Mouse (Mus musculus) heart, embryonic 11.5 days (tissue): Measurements from ENCODE around the gene Phc2. TPM values are rescaled to one million over a fixed set of nuclear protein-coding genes. Genes with fewer than 3 reads are reported as not detected.

Experiments
- ATAC-seq: fragments of 200-750 bp; cut with Nextera tagmentation; replicated peaks from 2 replicates; pipeline ENCODE4 v1.8.0; 2017; ENCODE audit warnings: moderate library complexity; ENCODE audit not compliant: insufficient number of reproducible peaks, low FRiP score, low TSS enrichment
- H3K27ac ChIP-seq: fragments of 300-500 bp; sonication (generic); 2 replicates; pipeline ENCODE4 v1.5.1; 2014; ENCODE audit warnings: mild to moderate bottlenecking, low read depth, low read length
- H3K27me3 ChIP-seq: fragments of 300-500 bp; sonication (generic); 2 replicates; pipeline ENCODE4 v1.6.1; 2014; ENCODE audit warnings: mild to moderate bottlenecking, low read length, mixed read lengths; ENCODE audit not compliant: control insufficient read depth, insufficient read depth
- H3K36me3 ChIP-seq: fragments of 300-500 bp; sonication (generic); 2 replicates; pipeline ENCODE4 v1.6.1; 2014; ENCODE audit warnings: mild to moderate bottlenecking, low read length, moderate library complexity, mixed read lengths; ENCODE audit not compliant: control insufficient read depth, insufficient read depth
- H3K4me1 ChIP-seq: fragments of 300-500 bp; sonication (generic); 2 replicates; pipeline ENCODE4 v1.6.1; 2014; ENCODE audit warnings: low read length; ENCODE audit not compliant: control insufficient read depth, insufficient read depth
- H3K4me2 ChIP-seq: fragments of 300-500 bp; sonication (generic); 2 replicates; pipeline ENCODE4 v1.6.1; 2014; ENCODE audit warnings: mild to moderate bottlenecking, moderate library complexity
- H3K4me3 ChIP-seq: fragments of 300-500 bp; sonication (generic); 2 replicates; pipeline ENCODE4 v1.5.1; 2014; ENCODE audit warnings: low read depth, low read length
- H3K9ac ChIP-seq: fragments of 300-500 bp; sonication (generic); 2 replicates; pipeline ENCODE4 v1.6.1; 2014; ENCODE audit warnings: mild to moderate bottlenecking, low read depth, low read length, moderate library complexity
- H3K9me3 ChIP-seq: fragments of 300-500 bp; sonication (generic); replicated peaks from 2 replicates; pipeline ENCODE4 v1.6.1; 2016; ENCODE audit warnings: low read length; ENCODE audit not compliant: control insufficient read depth
- WGBS: fragments of 180-500 bp; shearing (Covaris S2); extraction: QIAGEN DNeasy Blood & Tissue Kit; methylation state at CpG from one replicate; pipeline ENCODE4 v1.1.7; 2014; ENCODE audit not compliant: insufficient replicate concordance; 5-methylcytosine and 5-hydroxymethylcytosine counted together
- polyA plus RNA-seq: library from polyadenylated mRNA; unstranded; fragments of >200 nt; fragmentation: Nextera tagmentation; extraction: Ambion mirVana; gene quantifications from 2 replicates; pipeline ENCODE4 v1.2.1, GENCODE M21; 2014

Gene Phc2
- polyA plus RNA-seq, 1 experiment from 2014 or later = 30.8 TPM

DNA sequence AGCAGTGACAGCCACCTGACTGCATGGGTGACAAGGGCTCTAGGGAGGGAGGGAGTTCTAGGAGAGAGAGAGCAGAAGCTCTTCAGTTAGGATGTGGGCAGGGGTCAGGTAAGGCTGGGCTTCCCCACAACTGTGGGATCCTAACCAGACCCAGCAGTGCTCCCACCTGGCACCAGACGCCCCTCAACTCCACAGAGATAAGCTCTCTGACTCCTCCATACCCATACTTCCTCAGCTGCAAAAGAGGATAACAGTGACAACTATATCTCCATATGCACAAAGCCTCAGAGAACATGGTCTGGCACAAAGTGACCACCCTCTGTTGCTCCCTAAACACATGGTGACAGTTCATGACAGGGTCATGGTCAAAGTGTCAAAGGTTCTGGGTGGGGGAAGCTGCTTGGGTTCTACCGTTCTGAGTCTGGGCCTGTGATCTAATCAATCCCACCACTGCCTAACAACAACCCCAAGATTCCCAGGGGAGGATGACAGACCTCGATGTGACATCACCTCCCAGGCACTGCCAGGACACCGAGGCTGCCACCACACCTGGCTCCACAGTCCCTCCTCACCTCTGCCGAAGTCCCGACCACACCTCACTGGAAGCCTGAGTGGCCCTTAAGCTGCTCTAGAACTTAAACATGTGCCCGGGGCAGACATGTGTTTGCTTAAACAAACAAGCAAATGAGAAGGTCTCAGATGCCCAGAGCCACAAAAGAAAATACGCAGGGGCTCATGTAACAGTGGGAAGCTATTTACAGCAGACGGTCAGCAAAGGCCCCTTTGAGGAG is 147.4 kb downstream of the Phc2 start:
- Histone ChIP-seq H3K27me3 (no peaks in the 10 kb centered on the region), H3K36me3 (no peaks in the 10 kb centered on the region), H3K4me2 (no peak overlapping the region), H3K9me3 (no peaks in the 10 kb centered on the region), H3K4me3 (no peak overlapping the region), H3K27ac (no peak overlapping the region), H3K9ac (no peak overlapping the region), H3K4me1 (peaks cover 48% of the 10 kb centered on the region)
- 38% methylated on average over 9 of the region's 9 CpGs for WGBS
- ATAC-seq = no peak

Other genes with a start within 250 kb of the Phc2 start
- 2.6 TPM in 2 replicates for gene Zscan20, start 44.6 kb upstream of the Phc2 start, polyA plus RNA-seq
- 0.07 and 0.29 TPM in 2 replicates for gene Tlr12, start 36.1 kb upstream of the Phc2 start, polyA plus RNA-seq
- 0.11 and 0.20 TPM in 2 replicates for gene A3galt2, start 100.7 kb downstream of the Phc2 start, polyA plus RNA-seq
- gene Zfp362, start 151.3 kb downstream of the Phc2 start, polyA plus RNA-seq = 21.0 and 21.3 TPM in 2 replicates
- gene Trim62, start 228.9 kb downstream of the Phc2 start, polyA plus RNA-seq = 4.4 and 6.2 TPM in 2 replicates